Mouse (Mus musculus): ENCODE data around the gene Gxylt2.

DNA sequence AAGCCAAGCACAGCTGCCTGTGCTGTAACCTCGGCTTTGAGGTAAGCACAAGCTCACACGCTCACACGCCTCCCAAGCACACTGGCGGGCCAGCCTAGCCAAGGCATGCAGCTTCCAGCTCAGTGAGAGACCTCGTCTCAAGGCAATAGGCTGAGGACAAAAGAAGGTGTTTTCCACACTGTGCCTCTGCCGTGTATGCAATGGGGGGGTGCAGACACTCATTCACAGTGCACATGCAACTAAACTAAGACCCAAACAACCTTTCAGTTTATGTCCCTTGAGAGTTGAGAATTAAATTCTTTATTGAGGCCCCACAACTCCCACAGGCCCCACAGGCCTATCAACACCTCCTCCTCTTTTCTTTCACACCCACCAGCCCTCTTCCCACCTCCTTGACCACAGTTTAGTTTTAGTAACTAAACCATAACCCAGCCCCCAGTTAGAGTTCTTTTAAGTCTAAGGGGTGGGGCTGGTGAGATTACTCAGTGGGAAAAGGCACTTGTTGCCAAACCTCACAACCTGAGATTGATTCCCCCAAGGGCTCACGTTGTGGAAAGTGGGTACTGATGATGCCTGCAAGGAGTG, 119.9 kb downstream of the Gxylt2 start:
- TF ChIP-seq GATA1 (IDR thresholded peaks at IDR 0.05; ENCODE audit: borderline replicate concordance, low read length) (no peak), FLI1 (IDR thresholded peaks at IDR 0.05; ENCODE audit: low read length) (no peak)

Measured in megakaryocyte, embryonic 14.5 days (primary cell).